Mouse (Mus musculus) heart, adult 9 months (tissue): ENCODE measurements around the gene Tex36.

Experiments used
- DNase-seq, 2 experiments: peaks; one replicate each; pipeline ENCODE4 v3.0.0; 2022; ENCODE audit warnings: low spot score in 2 of 2

Gene Tex36

GRCm38 (mm10) chr7:133602058-133602457 lies at the start of gene Tex36:
Gene Tex36, minus strand, starts transcription at chr7:133602158.
- DNase-seq: no peak

DNA sequence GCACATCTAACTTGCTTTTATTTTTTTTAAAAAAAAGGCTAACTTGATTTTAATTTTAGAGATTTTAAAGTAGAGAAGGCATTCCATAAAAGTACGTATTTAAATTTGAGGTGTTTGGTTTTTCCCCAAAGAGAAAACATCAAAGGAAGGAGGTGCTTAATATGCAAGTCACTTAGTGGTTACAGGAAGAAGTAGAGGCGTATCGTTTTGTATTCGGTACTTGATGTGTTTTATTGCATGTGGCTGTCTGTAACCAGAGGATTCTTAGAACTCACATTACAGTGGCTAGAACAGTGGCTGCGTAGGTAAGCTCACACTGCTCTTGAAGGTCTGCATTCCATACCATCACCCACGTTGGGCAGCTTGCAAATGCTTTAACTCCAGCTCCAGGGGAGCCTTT lies 43.8 kb upstream of the Tex36 start:
- no peak for DNase-seq

DNA sequence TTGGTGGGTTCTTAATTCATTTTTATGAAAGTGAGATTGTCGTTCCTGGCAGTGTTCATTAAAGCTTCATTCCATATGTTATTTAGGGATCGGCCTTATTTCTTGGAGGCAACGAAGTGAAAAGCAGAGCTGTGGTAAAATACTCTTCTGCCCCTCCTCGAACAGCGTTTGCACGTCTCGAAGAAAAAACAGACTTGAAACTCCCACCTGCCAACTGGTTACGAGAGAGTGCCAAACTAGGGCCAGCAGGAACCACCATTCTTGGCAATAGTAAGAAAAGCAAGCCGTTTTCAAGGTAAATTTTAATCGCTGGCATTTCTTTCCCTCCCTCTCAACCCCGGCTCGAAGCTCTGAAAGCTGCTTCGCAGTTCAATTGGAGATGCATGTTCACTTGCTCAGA lies 36.9 kb upstream of the Tex36 start:
- DNase-seq: no peak

GRCm38 (mm10) chr7:133638306-133638705 lies 36.3 kb upstream of the Tex36 start:
- no peak for DNase-seq

GRCm38 (mm10) chr7:133637361-133638305 lies 35.7 kb upstream of the Tex36 start, which contains the start of gene Edrf1:
Gene Edrf1, plus strand, starts transcription at chr7:133637543.
- peak; percentile 98 for DNase-seq

GRCm38 (mm10) chr7:133636738-133637352 lies 34.9 kb upstream of the Tex36 start:
- DNase-seq: peak; percentile 58 to 84

- no peak for DNase-seq
These were observed 33.1 kb upstream of the Tex36 start for GRCm38 (mm10) chr7:133634932-133635650.

- peak in 1 of 2 experiments; percentile 24 for DNase-seq
These were observed 30.5 kb upstream of the Tex36 start for GRCm38 (mm10) chr7:133632476-133632875.

GRCm38 (mm10) chr7:133630821-133631220 lies 28.9 kb upstream of the Tex36 start:
- DNase-seq: no peak

GRCm38 (mm10) chr7:133627184-133627936 lies 25.4 kb upstream of the Tex36 start:
- DNase-seq: no peak

GRCm38 (mm10) chr7:133623226-133623625 lies 21.3 kb upstream of the Tex36 start:
- DNase-seq: no peak

GRCm38 (mm10) chr7:133620721-133621120 lies 18.8 kb upstream of the Tex36 start:
- DNase-seq: no peak

GRCm38 (mm10) chr7:133612981-133613380 lies 11.0 kb upstream of the Tex36 start:
- DNase-seq: no peak

DNA sequence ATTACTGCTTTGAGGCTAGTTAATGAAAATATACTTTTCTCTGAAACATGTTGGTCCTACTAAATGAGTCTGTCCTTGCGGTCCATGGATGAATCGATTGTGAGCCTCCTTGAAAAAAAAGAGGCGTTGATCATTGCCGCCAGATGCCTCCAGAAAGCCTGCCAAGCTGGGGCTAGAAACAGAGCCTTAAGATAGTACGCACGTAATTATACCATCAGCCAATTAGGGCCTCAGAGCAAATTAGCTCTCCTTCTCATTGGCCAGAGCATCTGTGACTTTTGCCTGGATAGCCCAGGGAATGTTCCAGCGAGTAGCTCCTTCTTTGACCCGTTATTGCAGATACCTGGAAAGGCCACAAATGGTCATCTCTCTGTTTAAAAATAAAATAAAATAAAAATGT lies 7.6 kb upstream of the Tex36 start:
- no peak for DNase-seq

DNA sequence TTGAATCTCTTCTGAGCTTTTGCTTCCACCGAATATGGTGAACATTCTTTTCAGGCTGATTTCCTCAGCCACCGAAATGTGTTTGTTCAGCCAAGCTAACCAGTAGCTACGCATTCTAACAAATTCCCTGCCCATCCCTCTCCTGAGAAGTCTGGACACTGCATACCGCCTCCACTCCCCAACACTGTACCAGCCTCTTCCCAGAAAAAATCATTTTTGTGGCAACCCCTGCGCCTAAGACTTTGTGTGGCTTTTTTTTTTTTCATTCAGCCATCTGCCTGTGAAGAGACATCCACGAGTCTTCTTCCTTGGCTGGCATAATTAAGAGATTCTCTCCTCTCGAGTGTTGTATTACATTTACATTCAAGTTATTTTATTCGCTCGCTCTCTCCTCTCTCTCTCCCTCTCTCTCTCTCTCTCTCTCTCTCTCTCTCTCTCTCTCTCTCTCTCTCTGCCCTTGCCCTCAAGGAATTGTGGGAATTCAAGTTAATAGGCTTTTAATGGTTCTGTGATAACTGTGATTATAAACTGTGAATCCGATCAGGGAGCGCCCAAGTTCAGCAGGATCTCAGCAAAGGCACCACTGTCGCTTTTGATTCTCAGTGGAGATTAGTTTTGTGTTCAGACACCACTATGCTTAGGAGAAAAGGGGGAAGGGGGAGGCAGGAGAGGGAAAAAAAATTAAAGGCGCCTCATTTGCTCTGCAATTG lies 6.8 kb upstream of the Tex36 start:
- no peak for DNase-seq

DNA sequence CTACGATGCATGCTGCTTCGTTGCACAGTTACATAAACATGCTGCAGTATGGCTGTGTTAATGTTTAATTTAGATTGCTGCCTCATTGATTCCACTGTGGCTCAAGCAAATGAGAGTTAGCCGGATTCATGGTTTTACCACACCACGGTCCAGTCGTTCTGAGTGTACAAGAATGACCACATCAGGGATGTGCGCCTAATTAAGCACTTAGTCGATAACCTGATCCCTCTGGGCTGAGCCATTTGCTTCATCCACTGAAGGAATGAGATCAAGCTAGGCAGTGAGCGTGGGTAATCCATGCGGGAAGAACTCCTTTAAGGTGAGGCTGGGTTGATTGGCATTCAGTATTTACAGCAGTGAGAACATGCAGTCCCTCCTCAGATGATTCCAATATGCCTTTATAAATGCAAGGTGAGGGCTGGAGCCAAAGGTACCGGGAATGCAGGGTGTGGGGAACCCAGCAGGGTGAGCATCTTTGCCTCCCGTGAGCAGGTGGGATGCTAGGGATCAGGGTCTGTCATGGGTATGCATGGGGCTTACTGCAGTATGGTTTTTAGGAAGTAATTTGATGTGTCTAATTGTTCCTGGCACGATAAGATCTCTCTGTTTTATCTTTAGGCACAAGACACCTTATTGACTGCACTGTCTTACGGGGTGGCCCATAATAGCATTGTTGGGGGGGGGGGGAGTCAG lies 6.1 kb upstream of the Tex36 start:
- no peak for DNase-seq

DNA sequence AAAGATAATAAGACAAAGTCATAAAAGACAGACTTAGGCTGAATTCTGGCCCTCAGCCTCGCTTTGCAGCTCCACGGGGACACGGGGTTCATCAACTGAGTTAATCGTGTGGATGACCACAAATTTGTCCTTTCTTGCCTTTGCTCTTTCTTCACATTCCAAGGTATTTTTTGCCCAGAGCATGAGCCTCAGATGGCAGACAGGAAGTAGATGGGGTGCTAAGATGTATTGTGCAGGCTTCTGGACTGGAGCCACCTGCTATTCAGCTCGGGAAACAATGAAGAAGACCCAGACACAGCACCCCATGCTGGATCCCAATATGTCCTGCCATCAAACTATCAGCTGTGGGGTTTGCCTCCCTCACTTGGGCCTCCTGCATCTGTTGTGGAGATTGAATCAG lies 5.4 kb upstream of the Tex36 start:
- no peak for DNase-seq

- DNase-seq: no peak
These were observed 2.6 kb upstream of the Tex36 start for GRCm38 (mm10) chr7:133604427-133605081.

DNA sequence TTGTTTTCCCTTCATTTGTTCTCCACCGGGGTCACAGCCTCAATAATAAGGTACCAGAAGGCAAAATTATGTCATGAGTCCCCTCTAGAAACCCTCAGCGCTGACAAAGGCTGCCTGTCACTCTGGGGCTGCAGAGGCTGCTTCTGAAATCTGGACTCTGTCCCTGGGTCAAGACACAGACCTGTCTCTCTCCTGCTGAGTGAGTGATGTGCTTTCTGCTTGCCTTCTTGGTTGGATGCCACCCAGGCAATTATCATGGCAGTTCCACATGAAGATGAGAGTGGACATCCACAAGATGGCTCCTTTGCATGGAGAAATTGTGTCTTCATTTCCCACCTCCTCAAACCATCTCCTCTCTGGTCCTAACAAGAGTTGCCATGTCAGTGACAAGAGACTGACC lies 1.2 kb upstream of the Tex36 start:
- DNase-seq: no peak

- DNase-seq: no peak
These were observed 1.4 kb downstream of the Tex36 start for GRCm38 (mm10) chr7:133600558-133600957.
